ENCODE assay signal across 8 mouse cellular contexts in the genomic region with DNA sequence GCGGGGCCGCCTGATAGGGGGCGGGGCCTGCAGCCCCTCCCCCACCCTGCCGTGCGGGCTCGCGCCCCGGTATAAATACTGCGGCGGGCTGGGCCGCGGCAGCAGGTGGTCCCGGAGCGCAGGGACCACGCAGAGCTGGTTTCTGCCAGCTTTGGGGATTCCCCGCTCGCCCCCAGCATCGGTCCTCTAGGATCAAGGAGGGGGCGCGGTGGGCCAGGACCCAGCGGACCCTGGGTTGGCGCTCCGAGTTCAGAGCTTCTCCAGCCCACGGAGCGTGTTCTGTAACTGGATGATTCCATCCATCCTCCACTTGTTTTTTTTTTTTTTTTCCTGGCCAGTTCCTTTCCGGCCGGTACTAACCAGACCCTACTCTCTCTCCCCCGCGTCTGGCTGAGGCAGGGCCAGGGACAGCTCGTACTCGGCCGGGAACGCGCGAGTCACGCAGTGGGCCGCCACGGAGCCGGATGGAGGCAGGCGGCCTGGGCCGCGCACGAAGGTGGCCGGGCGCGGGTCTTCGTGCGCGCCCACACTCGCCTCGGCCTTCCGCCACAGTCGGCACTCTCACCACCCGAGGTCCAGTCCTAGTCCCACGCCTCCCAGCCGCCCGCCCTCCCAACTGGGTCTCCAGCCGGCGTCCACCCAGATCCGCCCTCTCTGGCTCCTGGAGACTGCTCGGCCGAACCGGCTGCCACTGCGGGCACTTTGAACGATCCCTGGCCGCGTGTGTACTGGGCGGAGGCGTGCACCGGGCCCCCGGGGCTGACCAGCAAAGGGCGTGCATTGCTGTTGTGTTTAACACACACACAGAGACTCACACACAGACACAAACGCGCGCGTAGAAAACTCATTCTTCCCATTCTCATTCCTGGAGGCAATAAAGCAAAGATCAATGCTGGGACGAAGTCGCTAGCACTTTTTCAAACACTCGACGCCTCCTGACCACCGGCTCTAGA. TPM values are rescaled to one million over a fixed set of nuclear protein-coding genes. Genes with fewer than 3 reads are reported as not detected.
DNase-seq lines count a peak whose midpoint lies in the region; ATAC-seq and TF ChIP-seq lines count a peak whose summit lies in the region.

No protein-coding gene starts in this region.

- H3K4me3 ChIP-seq in myocyte: no peak overlapping the region

- no peak overlapping the region for H3ac ChIP-seq in myocyte (ENCODE audit: control insufficient read depth, insufficient read length)

- DNase-seq in kidney, adult 18-20 months: peak; percentile 29
- DNase-seq in kidney, adult 9 months: no peak
- DNase-seq in R1 (ENCODE audit: low read depth, low spot score): peak; percentile 53
- DNase-seq in kidney, postnatal 4 days: peak; percentile 50 to 65
- DNase-seq in frontal cortex, postnatal 14 days (ENCODE audit: low spot score in 2 of 2): no peak
- DNase-seq in left cerebral cortex, postnatal 14 days (ENCODE audit: low spot score in 2 of 2): no peak

- intact Hi-C loops in left cerebral cortex, postnatal 14 days (cut with DNase I): no loop called here

- TF ChIP-seq POLR2A in myocyte (IDR thresholded peaks at IDR 0.05; ENCODE audit: insufficient read length, low read depth): no peak

- ATAC-seq in granulocyte monocyte progenitor cell, adult 5-6 weeks (replicated peaks; ENCODE audit: poor library complexity, severe bottlenecking): peak; percentile 26

- peaks cover 74% of the 10 kb centered on the region for H3K27me3 ChIP-seq in myocyte (ENCODE audit: control insufficient read depth, insufficient read depth, insufficient read length)

- peak overlapping the region; percentile 80 for H3K4me2 ChIP-seq in myocyte (ENCODE audit: low read depth)

- H3K36me3 ChIP-seq in myocyte (ENCODE audit: control insufficient read depth, insufficient read depth): no peaks in the 10 kb centered on the region

- H3K79me2 ChIP-seq in myocyte (ENCODE audit: control insufficient read depth, insufficient read depth): no peaks in the 10 kb centered on the region

TF ChIP-seq in myocyte, 11 proteins besides CTCF, POLR2A, EP300 and RAD21:
- TF ChIP-seq REST (IDR thresholded peaks at IDR 0.05; ENCODE audit: insufficient read depth, insufficient read length): no peak
- TF ChIP-seq TCF3 (IDR thresholded peaks at IDR 0.05; ENCODE audit: insufficient read length, low read depth): no peak
- no peak for TF ChIP-seq MYOD1 (IDR thresholded peaks at IDR 0.05; ENCODE audit: control insufficient read depth in 1 of 3, insufficient read length in 2 of 3, low read depth in 2 of 3)
- TF ChIP-seq TCF12 (IDR thresholded peaks at IDR 0.05; ENCODE audit: insufficient read depth, poor library complexity, severe bottlenecking): no peak
- no peak for TF ChIP-seq POLR2AphosphoS2 (IDR thresholded peaks at IDR 0.05; ENCODE audit: insufficient read length, low read depth)
- TF ChIP-seq MAX (IDR thresholded peaks at IDR 0.05; ENCODE audit: low read depth): no peak
- TF ChIP-seq USF1 (IDR thresholded peaks at IDR 0.05; ENCODE audit: low read depth): no peak
- no peak for TF ChIP-seq SRF (IDR thresholded peaks at IDR 0.05; ENCODE audit: control insufficient read depth, insufficient read length, low read depth)
- no peak for TF ChIP-seq CEBPB (IDR thresholded peaks at IDR 0.05; ENCODE audit: insufficient read depth, poor library complexity, severe bottlenecking)
- no peak for TF ChIP-seq E2F4 (IDR thresholded peaks at IDR 0.05; ENCODE audit: insufficient read depth)
- no peak for TF ChIP-seq MYOG (IDR thresholded peaks at IDR 0.05; ENCODE audit: control insufficient read depth in 1 of 3, insufficient read depth in 1 of 3, insufficient read length in 2 of 3, low read depth in 2 of 3)

RNA-seq across cellular contexts. Expression of gene Lhx4, which starts 8.8 kb away (rescaled TPM):
- total RNA-seq in granulocyte monocyte progenitor cell, adult 5-6 weeks (2014; fragmentation: Nextera tagmentation): not detected in 2 replicates
- total RNA-seq in granulocyte monocyte progenitor cell, adult 5-6 weeks (2017): not detected in 2 replicates
- 0.01 TPM for polyA plus RNA-seq in myocyte (2012; fragmentation: generic; extraction: Trizol)
- total RNA-seq in left cerebral cortex, postnatal 14 days (2021): not detected

Comparison
In these comparisons a context has a peak if more than half of its experiments do, and no peak if none do; other contexts are left out.
1. DNase-seq: peak in kidney, adult 18-20 months (single experiment), R1 (single experiment) and kidney, postnatal 4 days (2 of 2); none in kidney, adult 9 months (single experiment), frontal cortex, postnatal 14 days (0 of 2) and left cerebral cortex, postnatal 14 days (0 of 2).